Mouse (Mus musculus) left cerebral cortex, adult 18-20 months (tissue): ENCODE results near the gene Pdap1. TPM values are rescaled to one million over a fixed set of nuclear protein-coding genes. Genes with fewer than 3 reads are reported as not detected.
A peak's percentile ranks its signal among the peaks of the same experiment; 100 is the strongest.
"Not testable (repeated sequence)": the region's sequence is repeated elsewhere in the genome, so short reads cannot be mapped to it uniquely, and the experiment has no call there.

Experiments used
- DNase-seq, 2 experiments: peaks; one replicate each; pipeline ENCODE4 v3.0.0; 2021 to 2022; ENCODE audit warnings: low spot score in 2 of 2, mixed read lengths in 1 of 2
- total RNA-seq, 2 experiments: library from RNA; stranded (reverse); gene quantifications; 2 replicates each; pipeline ENCODE4 v1.2.3; 2021

The Pdap1 gene
- total RNA-seq, 2 experiments from 2014 or later = 91.3 to 96.3 TPM

DNA sequence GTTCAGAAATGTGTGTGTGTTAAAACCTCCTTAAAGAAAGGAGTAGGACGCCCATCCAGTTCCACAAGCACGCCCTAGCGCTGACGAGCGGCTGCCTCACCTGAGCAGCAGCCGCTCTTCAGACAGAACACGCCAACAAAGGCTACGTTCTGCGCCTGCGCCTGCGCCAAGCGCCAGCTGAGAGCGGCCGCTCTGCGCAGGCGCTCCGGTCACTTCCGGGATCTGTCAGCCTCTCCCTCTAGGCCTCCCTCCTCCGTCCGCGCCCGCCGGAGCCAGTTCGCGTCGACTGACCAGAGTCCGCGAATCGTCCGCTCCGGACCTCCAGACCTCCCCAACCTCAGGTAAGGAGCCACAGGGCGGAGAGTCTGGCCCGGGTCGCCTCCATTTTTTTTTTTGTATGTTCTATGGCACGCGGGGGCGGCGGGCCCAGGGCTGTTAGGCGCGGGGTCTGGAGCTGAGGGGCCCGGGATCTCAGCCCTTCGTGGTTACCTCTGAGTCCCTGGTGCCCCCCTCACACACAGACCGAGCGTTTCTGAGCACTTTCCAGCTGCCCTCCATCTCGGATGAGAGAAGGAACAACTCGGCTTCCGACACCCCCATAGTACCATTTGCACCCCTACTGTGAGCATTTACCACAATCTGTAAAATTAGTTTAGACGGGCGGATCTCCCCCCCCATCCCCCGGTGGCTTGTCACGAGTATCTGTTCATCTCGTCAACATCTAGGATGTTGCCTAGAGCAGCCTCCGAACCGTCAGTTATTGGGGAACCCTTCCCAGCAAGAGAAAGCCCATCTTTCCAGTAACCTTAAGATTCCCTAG lies 56.2 kb downstream of the Pdap1 start, which contains the start of the genes Arpc1a and Kpna7:
Arpc1a (plus strand) TSS at position 199 of the 820 bp plus-strand sequence.
Kpna7 (minus strand) TSS at position 399 of the 820 bp plus-strand sequence.
- DNase-seq = peak; percentile 87 to 94

DNA sequence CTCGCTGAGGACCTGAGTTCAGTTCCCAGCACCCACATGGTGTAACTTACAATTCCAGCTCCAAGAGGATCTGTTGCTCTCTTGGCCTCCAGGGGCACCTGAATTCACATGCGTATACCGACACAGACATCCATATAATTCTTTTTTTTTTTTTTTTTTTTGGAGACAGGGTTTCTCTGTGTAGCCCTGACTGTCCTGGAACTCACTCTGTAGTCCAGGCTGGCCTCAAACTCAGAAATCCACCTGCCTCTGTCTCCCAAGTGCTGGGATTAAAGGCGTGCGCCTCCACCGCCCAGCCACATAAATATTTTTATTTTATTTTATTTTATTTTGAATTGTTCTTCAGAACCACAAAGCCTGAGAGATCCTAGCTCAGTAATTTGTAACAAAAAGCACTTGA lies 56.8 kb downstream of the Pdap1 start:
- DNase-seq = not testable (repeated sequence)

DNA sequence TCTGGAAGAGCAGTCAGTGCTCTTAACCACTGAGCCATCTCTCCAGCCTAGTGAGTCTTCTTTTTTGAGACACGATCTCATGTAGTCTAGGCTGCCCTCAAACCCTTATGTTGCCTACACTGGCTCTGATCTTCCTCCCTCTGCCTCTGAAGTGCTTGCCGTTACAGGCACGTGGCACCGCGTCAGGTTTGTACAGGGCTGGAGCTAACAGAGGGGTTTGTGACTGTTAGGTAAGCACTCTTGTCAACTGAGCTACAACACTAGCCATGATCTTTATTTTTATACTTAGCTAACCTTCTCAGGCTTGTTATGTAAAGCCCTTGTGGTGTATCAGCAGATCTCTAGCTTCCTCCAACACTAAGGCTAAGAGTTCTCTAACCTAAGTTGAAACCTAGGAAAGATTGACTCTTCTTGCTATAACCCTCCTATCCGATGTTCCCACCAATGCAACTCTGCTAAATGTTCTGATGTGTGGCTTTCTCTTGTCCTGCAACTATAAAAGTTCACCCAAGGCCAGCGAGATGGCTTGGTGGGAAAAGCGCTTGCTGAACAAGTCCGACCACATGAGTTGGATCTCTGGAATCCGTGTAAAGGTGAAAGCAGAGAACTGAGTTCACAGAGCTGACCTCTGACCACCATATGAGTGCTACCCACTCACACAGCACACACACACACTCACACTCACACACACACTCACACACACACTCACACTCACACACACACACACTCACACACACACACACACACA lies 58.0 kb downstream of the Pdap1 start:
- DNase-seq = no peak

Other genes starting within 250 kb of the Pdap1 start
- 10 to 100 TPM; 37.9 to 38.7 TPM for gene Smurf1, start 174.4 kb downstream of the Pdap1 start, total RNA-seq
- gene Gm4871, start 107.5 kb downstream of the Pdap1 start, total RNA-seq = not detected
- gene 1700018F24Rik, start 97.2 kb downstream of the Pdap1 start, total RNA-seq = not detected
- gene Arpc1a, start 56.4 kb downstream of the Pdap1 start, total RNA-seq = 100 to 1,000 TPM; 199 to 210 TPM
- not detected for gene Kpna7, start 56.2 kb downstream of the Pdap1 start, total RNA-seq
- 10 to 100 TPM; 14.5 to 19.8 TPM for gene Arpc1b, start 26.0 kb downstream of the Pdap1 start, total RNA-seq
- 10 to 100 TPM; 75.7 to 78.8 TPM for gene Bud31, start 124 bp upstream of the Pdap1 start, total RNA-seq
- 10 to 100 TPM; 21.5 to 22.4 TPM for gene Ptcd1, start 26.9 kb upstream of the Pdap1 start, total RNA-seq
- gene Cpsf4, start 27.0 kb upstream of the Pdap1 start, total RNA-seq = 10 to 100 TPM; 19.9 to 25.1 TPM
- 100 to 1,000 TPM; 223 to 245 TPM for gene Atp5j2, start 51.8 kb upstream of the Pdap1 start, total RNA-seq
- 10 to 100 TPM; 11.8 to 15.8 TPM for gene Zkscan14, start 61.6 kb upstream of the Pdap1 start, total RNA-seq
- gene Zkscan5, start 64.3 kb upstream of the Pdap1 start, total RNA-seq = 1 to 10 TPM; 9.4 to 9.5 TPM
- gene Zfp655, start 91.5 kb upstream of the Pdap1 start, total RNA-seq = 10 to 100 TPM; 30.0 to 33.0 TPM
- gene Zscan25, start 140.3 kb upstream of the Pdap1 start, total RNA-seq = 10 to 100 TPM; 19.6 to 22.9 TPM
- gene Cyp3a57, start 205.0 kb upstream of the Pdap1 start, total RNA-seq = not detected